Mouse (Mus musculus) gastrocnemius, adult 2 months (tissue): ENCODE data around the gene Gm17545. TPM values are rescaled to one million over a fixed set of nuclear protein-coding genes. Genes with fewer than 3 reads are reported as not detected.
"Not testable (repeated sequence)": the region's sequence is repeated elsewhere in the genome, so short reads cannot be mapped to it uniquely, and the experiment has no call there.

ENCODE experiments used
- DNase-seq: peaks from one replicate; pipeline ENCODE4 v3.0.0; 2022
- H3K27ac ChIP-seq: fragments of 200-600 bp; 2 replicates; pipeline ENCODE4 v1.8.1; 2022; ENCODE audit warnings: mild to moderate bottlenecking
- H3K4me3 ChIP-seq: fragments of 200-600 bp; 2 replicates; pipeline ENCODE4 v1.8.1; 2022; ENCODE audit warnings: mild to moderate bottlenecking, moderate library complexity
- CTCF ChIP-seq: fragments of 200-600 bp; IDR thresholded peaks from 2 replicates; pipeline ENCODE4 v1.8.1; 2022; ENCODE audit warnings: antibody characterized with exemption, mild to moderate bottlenecking, moderate library complexity
- intact Hi-C: fragments of 180-260 bp; cut with DNase I; formaldehyde crosslinking; loops from one replicate; pipeline ENCODE4 v1.15.1; 2025
- long read RNA-seq, 2 experiments: library from polyadenylated mRNA; stranded (forward); transcript quantifications; one replicate each; pipeline ENCODE4 v2.0.0; 2021
- total RNA-seq, 2 experiments: library from RNA; stranded (reverse); gene quantifications; 2 replicates each; pipeline ENCODE4 v1.2.3; 2021

The Gm17545 gene
- not detected for total RNA-seq
- long read RNA-seq, experiment 1, result 0 reads
- long read RNA-seq, experiment 2, result 0 reads

- intact Hi-C loops, result not testable (repeated sequence)
Measured at GRCm38 (mm10) chr9:22453990-22454389, at the start of gene Gm17545. TSS of gene Gm17545 (plus strand) at chr9:22454290.

DNA sequence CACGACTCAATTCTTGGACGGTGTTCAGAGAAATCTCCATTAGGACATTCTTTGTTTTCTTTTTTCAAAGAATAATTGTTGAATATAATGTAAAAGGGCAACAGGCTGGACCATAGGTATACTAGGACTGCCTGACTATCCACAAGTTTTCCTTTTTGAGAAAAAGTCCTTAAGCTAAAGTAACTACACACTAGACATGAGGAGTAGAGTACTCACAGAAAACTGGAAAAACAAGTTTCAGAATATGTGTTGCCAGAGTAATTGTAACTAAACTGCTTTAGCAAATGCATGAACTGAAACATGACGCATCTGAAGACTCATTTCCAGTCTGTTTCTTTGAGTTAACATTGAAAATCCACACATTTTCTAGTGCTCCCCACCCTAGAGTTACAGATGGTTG lies 48.7 kb upstream of the Gm17545 start:
- intact Hi-C loops, result no loop called here

More at GRCm38 (mm10) chr9:22453990-22454389, at the start of gene Gm17545:
- not testable (repeated sequence) for H3K4me3 ChIP-seq, DNase-seq, H3K27ac ChIP-seq

DNA sequence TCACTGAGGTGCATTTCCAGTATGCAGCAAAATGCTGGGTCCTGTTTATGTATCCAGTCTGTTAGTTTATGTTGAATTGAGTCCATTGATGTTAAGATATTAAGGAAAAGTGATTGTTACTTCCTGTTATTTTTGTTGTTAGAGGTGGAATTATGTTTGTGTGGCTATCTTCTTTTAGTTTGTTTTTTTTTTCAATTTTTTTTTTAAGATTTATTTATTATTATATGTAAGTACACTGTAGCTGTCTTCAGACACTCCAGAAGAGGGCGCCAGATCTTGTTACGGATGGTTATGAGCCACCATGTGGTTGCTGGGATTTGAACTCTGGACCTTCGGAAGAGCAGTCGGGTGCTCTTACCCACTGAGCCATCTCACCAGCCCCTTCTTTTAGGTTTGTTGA lies 46.5 kb upstream of the Gm17545 start:
- H3K4me3 ChIP-seq, intact Hi-C loops, H3K27ac ChIP-seq, DNase-seq: not testable (repeated sequence)

More for the DNA sequence above, 48.7 kb upstream of the Gm17545 start:
- Histone ChIP-seq H3K4me3 (no peak overlapping the region), H3K27ac (no peak overlapping the region)
- no peak for TF ChIP-seq CTCF
- no peak for DNase-seq

DNA sequence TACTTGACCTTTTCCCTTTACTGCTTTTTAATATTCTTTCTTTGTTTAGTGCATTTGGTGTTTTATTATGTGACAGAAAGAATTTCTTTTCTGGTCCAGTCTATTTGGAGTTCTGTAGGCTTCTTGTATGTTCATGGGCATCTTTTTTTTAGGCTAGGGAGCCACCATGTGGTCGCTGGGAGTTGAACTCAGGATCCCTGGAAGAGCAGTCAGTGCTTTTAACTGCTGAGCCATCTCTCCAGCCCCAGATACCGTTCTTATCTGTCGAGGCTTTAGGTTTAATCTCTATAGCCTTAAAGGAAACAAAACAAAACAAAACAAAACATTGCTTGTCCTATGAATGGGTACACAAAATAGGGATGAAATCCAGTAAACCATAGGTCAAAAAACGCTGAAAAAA lies 45.7 kb upstream of the Gm17545 start:
- peak; percentile 20; the same call in 1 of the 2 replicates for TF ChIP-seq CTCF

DNA sequence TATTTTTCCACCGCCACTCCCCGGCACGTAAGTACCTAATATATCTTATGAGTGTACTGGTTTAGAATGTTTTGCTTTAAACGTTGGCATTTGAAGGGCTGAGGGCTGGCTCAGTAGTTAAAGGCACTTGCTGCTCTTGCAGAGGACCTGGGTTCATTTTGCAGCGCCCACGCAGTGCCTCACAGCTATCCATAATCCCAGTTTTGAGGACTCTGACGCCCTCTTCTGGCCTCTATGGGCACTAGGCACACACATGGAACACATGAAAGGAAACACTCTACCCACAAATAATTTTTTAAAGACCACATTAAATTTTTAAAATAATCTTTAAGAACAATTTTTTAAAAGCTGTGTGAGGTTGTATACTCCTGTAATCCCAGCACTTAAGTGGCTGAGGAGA lies 44.6 kb upstream of the Gm17545 start:
- no peak overlapping the region for H3K4me3 ChIP-seq

More for the DNA sequence above, 45.7 kb upstream of the Gm17545 start:
- intact Hi-C loops, H3K4me3 ChIP-seq, DNase-seq, H3K27ac ChIP-seq: not testable (repeated sequence)

DNA sequence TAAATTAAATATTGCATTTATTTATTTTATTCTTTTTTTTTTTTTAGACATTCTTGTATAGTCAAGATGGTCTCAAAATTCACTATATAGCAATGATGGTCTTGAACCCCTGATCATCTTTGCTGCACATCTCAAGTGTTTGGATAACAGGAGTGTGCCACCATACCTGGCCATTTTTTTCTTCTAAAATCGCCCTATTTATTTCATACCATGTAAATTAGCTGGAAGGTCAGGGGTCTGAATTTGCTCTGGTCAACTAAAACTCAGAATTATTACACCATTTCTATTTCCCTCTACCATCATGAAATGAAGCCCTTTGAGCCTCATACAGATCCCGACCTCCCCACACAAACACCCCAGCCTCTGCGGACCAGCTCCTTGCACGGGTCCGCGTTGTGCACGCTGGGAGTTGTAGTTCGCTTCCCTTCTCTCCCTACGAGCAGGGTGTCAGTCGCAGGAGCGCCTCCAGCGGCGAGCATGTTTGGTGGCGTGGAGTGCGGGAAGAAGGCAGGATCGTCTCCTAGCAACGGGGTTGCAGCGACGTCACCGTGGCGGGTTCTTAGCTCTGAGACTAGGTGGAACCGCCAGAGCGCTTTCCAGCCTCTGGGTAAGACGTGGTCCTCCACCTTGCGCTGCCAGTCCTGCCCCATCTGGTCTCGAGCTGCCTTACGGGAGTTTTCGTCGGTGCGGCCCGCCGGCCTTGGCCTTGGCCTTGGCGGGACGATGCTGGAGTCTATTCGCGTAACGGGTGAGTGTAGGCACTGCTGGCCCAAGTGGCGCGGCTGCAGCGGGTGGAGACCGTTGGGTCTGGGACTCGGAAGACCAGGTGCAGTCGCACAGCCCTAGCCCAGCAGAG lies 42.9 kb upstream of the Gm17545 start, which contains the start of gene 9530077C05Rik:
9530077C05Rik (plus strand) TSS at position 512 of the 856 bp plus-strand sequence.
- Histone ChIP-seq H3K27ac (peak within 1 kb of the TSS; percentile 79), H3K4me3 (peak within 1 kb of the TSS; percentile 77)
- TF ChIP-seq CTCF, result peak; percentile 87
- intact Hi-C loops, result loop anchor here (1.0 to 10.0 kb wide), 3 partner anchors 21 to 186 kb away; partner anchors contain the start of genes Rp9 and Zfp809
- DNase-seq, result peak; percentile 97

More for the DNA sequence above, 44.6 kb upstream of the Gm17545 start:
- no peak for TF ChIP-seq CTCF
- intact Hi-C loops, result no loop called here
- DNase-seq, result no peak
- no peak overlapping the region for H3K27ac ChIP-seq

DNA sequence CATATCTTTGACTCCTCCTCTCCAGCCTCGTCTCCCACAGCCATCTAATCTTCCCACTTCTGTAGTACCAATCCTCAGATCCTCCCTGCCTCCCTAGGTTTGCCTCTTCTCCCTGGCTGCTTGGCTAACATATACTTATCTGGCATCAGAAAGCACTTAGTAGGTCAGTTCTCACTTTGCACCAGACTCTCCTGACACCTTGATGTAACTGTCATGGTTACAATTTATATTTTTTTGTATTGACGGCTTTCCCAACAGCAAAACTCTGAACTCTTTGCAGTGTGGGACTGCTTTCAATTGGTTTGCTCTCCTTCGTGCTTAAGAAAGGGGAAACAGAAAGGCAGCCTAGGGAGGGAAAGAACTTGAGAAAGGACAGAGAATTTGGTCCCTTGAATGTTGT lies 37.9 kb upstream of the Gm17545 start:
- no peak for DNase-seq
- Histone ChIP-seq H3K27ac (no peak overlapping the region), H3K4me3 (no peak overlapping the region)
- intact Hi-C loops, result loop anchor here (10.0 kb wide), 1 partner anchor 191 kb away; the partner anchor contains the start of gene Zfp809
- no peak for TF ChIP-seq CTCF

GRCm38 (mm10) chr9:22417547-22417946 lies 36.5 kb upstream of the Gm17545 start:
- H3K4me3 ChIP-seq, result no peak overlapping the region
- H3K27ac ChIP-seq, result no peak overlapping the region
- no peak for TF ChIP-seq CTCF
- intact Hi-C loops, result loop anchor here (10.0 kb wide), 1 partner anchor 193 kb away; the partner anchor contains the start of gene Zfp809
- no peak for DNase-seq

DNA sequence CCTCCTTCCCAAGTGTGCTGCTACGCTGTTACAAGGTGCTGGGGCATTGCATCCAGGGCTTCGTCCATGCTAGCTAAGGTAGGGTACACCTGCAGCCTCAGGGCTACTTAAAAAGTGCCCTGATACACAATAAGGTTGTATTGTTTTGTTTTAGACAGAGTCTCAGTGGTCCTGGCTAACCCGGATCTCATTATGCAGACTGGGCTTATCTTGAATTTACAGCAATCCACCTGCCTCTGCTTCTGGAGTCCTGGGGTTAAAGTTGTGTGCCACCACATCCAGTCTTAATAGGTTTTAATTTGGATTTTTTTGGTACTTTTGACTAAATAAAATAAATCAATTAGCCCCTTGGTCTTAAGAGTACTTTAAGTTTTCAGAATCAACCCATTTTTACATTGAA lies 34.2 kb upstream of the Gm17545 start:
- intact Hi-C loops, result loop anchor here (10.0 kb wide), 1 partner anchor 195 kb away; the partner anchor contains the start of gene Zfp809
- no peak for TF ChIP-seq CTCF
- no peak for DNase-seq
- Histone ChIP-seq H3K27ac (no peak overlapping the region), H3K4me3 (no peak overlapping the region)

DNA sequence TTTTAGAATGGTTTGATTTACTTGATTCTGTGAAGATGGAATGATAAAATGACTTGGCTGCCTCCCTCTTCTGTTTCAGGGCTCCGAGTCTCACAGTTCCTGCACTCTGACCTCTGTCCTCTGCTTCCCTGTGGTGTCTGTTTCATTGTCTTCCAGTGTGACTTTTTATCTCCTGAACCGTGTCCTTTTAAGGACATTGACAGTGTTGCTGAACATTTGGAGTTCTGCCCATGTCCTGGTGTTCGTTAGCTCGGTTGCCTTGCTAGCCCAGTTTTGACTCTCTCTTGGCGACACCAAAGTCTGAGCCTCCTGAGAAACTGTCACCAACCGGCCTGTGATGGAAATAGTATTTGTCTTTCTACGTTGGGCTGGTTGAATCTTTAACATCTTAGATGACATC lies 33.6 kb upstream of the Gm17545 start:
- no peak for DNase-seq
- Histone ChIP-seq H3K27ac (no peak overlapping the region), H3K4me3 (no peak overlapping the region)
- intact Hi-C loops, result no loop called here
- TF ChIP-seq CTCF, result no peak

DNA sequence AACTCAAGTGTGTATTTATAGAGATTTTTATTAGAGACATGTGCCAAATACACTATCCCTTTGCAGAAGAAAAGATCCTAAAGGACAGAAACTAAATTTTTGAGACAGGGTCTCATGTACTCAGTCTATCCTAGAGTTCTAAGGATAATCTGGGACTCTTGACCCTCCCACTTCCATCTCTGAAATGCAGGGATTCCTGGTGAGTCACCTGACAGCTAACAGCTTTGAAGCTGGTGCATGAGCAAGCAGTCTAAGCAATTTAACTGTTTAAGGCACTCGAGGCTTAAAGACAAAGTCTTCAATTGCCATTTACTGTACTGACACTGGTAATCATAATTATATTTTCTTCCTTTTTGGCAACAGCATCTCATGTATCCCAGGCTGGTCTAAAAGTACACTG lies 31.5 kb upstream of the Gm17545 start:
- H3K4me3 ChIP-seq, result no peak overlapping the region
- intact Hi-C loops, result no loop called here
- no peak overlapping the region for H3K27ac ChIP-seq
- TF ChIP-seq CTCF, result no peak
- DNase-seq, result no peak

GRCm38 (mm10) chr9:22423507-22423906 lies 30.6 kb upstream of the Gm17545 start:
- Histone ChIP-seq H3K27ac (no peak overlapping the region), H3K4me3 (no peak overlapping the region)
- no peak for DNase-seq
- intact Hi-C loops, result no loop called here
- no peak for TF ChIP-seq CTCF

GRCm38 (mm10) chr9:22424196-22424595 lies 29.9 kb upstream of the Gm17545 start:
- intact Hi-C loops, result no loop called here
- no peak for TF ChIP-seq CTCF
- DNase-seq, result no peak
- Histone ChIP-seq H3K27ac (peak overlapping the region; percentile 56; the same call in 1 of the 2 replicates), H3K4me3 (no peak overlapping the region)
